Mouse (Mus musculus): ENCODE results near the gene Ifnar1. TPM values are rescaled to one million over a fixed set of nuclear protein-coding genes. Genes with fewer than 3 reads are reported as not detected.
A peak's percentile ranks its signal among the peaks of the same experiment; 100 is the strongest.
"Not testable (repeated sequence)": the region's sequence is repeated elsewhere in the genome, so short reads cannot be mapped to it uniquely, and the experiment has no call there.

The Ifnar1 gene
- polyA plus RNA-seq (2015; fragmentation: Nextera tagmentation; extraction: Ambion mirVana) = 46.5 and 50.4 TPM in 2 replicates

GRCm38 (mm10) chr16:91484808-91485700 is at the start of gene Ifnar1:
Gene Ifnar1, plus strand, starts transcription at chr16:91485238.
- Histone ChIP-seq H3K9ac (peak within 1 kb of the TSS; percentile 98), H3K4me2 (peak within 1 kb of the TSS; percentile 87), H3K27ac (replicated peaks) (peak within 1 kb of the TSS; percentile 97), H3K4me3 (peak within 1 kb of the TSS; percentile 96), H3K27me3 (no peaks in the 10 kb centered on the region), H3K36me3 (peaks cover 9% of the 10 kb centered on the region), H3K9me3 (no peaks in the 10 kb centered on the region), H3K4me1 (replicated peaks) (peaks cover 21% of the 10 kb centered on the region)
- under 1% methylated on average over 59 of the region's 68 CpGs for WGBS
- peak; percentile 99 for ATAC-seq (ENCODE audit: low read depth)

- WGBS = 77% methylated on average over 3 of the region's 3 CpGs
- H3K9me3 ChIP-seq = no peaks in the 10 kb centered on the region
- no peak overlapping the region for H3K9ac ChIP-seq
- H3K27me3 ChIP-seq = no peaks in the 10 kb centered on the region
- no peak for ATAC-seq (ENCODE audit: low read depth)
- H3K4me1 ChIP-seq (replicated peaks) = no peaks in the 10 kb centered on the region
- H3K36me3 ChIP-seq = no peaks in the 10 kb centered on the region
- no peak overlapping the region for H3K4me2 ChIP-seq
- H3K4me3 ChIP-seq = no peak overlapping the region
- H3K27ac ChIP-seq (replicated peaks) = no peak overlapping the region
Observed at GRCm38 (mm10) chr16:91438081-91438480, 47.0 kb upstream of the Ifnar1 start.

- H3K4me3 ChIP-seq; ATAC-seq (ENCODE audit: low read depth); H3K4me2 ChIP-seq; H3K9me3 ChIP-seq; H3K27ac ChIP-seq (replicated peaks); H3K27me3 ChIP-seq; H3K9ac ChIP-seq; H3K36me3 ChIP-seq; H3K4me1 ChIP-seq (replicated peaks): not testable (repeated sequence)
- 75% methylated on average over 1 of the region's 1 CpGs for WGBS
Observed at GRCm38 (mm10) chr16:91438599-91438998, 46.4 kb upstream of the Ifnar1 start.

- Histone ChIP-seq H3K9ac (no peak overlapping the region), H3K4me2 (no peak overlapping the region), H3K27me3 (no peaks in the 10 kb centered on the region), H3K4me3 (no peak overlapping the region), H3K9me3 (no peaks in the 10 kb centered on the region), H3K4me1 (replicated peaks) (no peaks in the 10 kb centered on the region), H3K27ac (replicated peaks) (no peak overlapping the region), H3K36me3 (no peaks in the 10 kb centered on the region)
- 72% methylated on average over 7 of the region's 7 CpGs for WGBS
- ATAC-seq (ENCODE audit: low read depth) = no peak
Observed at GRCm38 (mm10) chr16:91441366-91441765, 43.7 kb upstream of the Ifnar1 start.

- H3K27ac ChIP-seq (replicated peaks) = no peak overlapping the region
- no peaks in the 10 kb centered on the region for H3K27me3 ChIP-seq
- no peak overlapping the region for H3K9ac ChIP-seq
- H3K4me1 ChIP-seq (replicated peaks) = no peaks in the 10 kb centered on the region
- no peak overlapping the region for H3K4me3 ChIP-seq
- H3K9me3 ChIP-seq = no peaks in the 10 kb centered on the region
- no peaks in the 10 kb centered on the region for H3K36me3 ChIP-seq
- WGBS = 78% methylated on average over 7 of the region's 7 CpGs
- H3K4me2 ChIP-seq = no peak overlapping the region
- ATAC-seq (ENCODE audit: low read depth) = no peak
Observed at GRCm38 (mm10) chr16:91441811-91442240, 43.2 kb upstream of the Ifnar1 start.

GRCm38 (mm10) chr16:91442446-91442845 is 42.6 kb upstream of the Ifnar1 start:
- H3K36me3 ChIP-seq = no peaks in the 10 kb centered on the region
- H3K4me1 ChIP-seq (replicated peaks) = no peaks in the 10 kb centered on the region
- no peak overlapping the region for H3K4me3 ChIP-seq
- no peak for ATAC-seq (ENCODE audit: low read depth)
- no peak overlapping the region for H3K9ac ChIP-seq
- no peaks in the 10 kb centered on the region for H3K9me3 ChIP-seq
- no peak overlapping the region for H3K27ac ChIP-seq (replicated peaks)
- H3K4me2 ChIP-seq = no peak overlapping the region
- H3K27me3 ChIP-seq = no peaks in the 10 kb centered on the region
- WGBS = 75% methylated on average over 4 of the region's 4 CpGs

- ATAC-seq (ENCODE audit: low read depth) = no peak
- H3K4me3 ChIP-seq = no peak overlapping the region
Observed at GRCm38 (mm10) chr16:91443211-91443611, 41.8 kb upstream of the Ifnar1 start.

GRCm38 (mm10) chr16:91444847-91445246 is 40.2 kb upstream of the Ifnar1 start:
- Histone ChIP-seq H3K4me3 (no peak overlapping the region), H3K27ac (replicated peaks) (no peak overlapping the region), H3K27me3 (no peaks in the 10 kb centered on the region), H3K9me3 (no peaks in the 10 kb centered on the region), H3K4me1 (replicated peaks) (no peaks in the 10 kb centered on the region), H3K9ac (no peak overlapping the region), H3K36me3 (no peaks in the 10 kb centered on the region), H3K4me2 (no peak overlapping the region)
- ATAC-seq (ENCODE audit: low read depth) = no peak
- WGBS = 87% methylated on average over 4 of the region's 4 CpGs

More at GRCm38 (mm10) chr16:91443211-91443611, 41.8 kb upstream of the Ifnar1 start:
- Histone ChIP-seq H3K9me3 (no peaks in the 10 kb centered on the region), H3K9ac (no peak overlapping the region), H3K27ac (replicated peaks) (no peak overlapping the region), H3K4me1 (replicated peaks) (no peaks in the 10 kb centered on the region), H3K27me3 (no peaks in the 10 kb centered on the region), H3K4me2 (no peak overlapping the region), H3K36me3 (no peaks in the 10 kb centered on the region)
- 84% methylated on average over 8 of the region's 8 CpGs for WGBS

- no peak overlapping the region for H3K27ac ChIP-seq (replicated peaks)
- ATAC-seq (ENCODE audit: low read depth) = no peak
Observed at GRCm38 (mm10) chr16:91445566-91445965, 39.5 kb upstream of the Ifnar1 start.

GRCm38 (mm10) chr16:91446778-91447511 is 38.1 kb upstream of the Ifnar1 start:
- ATAC-seq (ENCODE audit: low read depth) = no peak
- H3K36me3 ChIP-seq = no peaks in the 10 kb centered on the region
- WGBS = 83% methylated on average over 8 of the region's 8 CpGs

More at GRCm38 (mm10) chr16:91445566-91445965, 39.5 kb upstream of the Ifnar1 start:
- H3K36me3 ChIP-seq = no peaks in the 10 kb centered on the region
- no peak overlapping the region for H3K4me3 ChIP-seq
- 93% methylated on average over 5 of the region's 5 CpGs for WGBS
- H3K4me1 ChIP-seq (replicated peaks) = no peaks in the 10 kb centered on the region
- no peak overlapping the region for H3K9ac ChIP-seq
- no peaks in the 10 kb centered on the region for H3K27me3 ChIP-seq
- H3K4me2 ChIP-seq = no peak overlapping the region
- H3K9me3 ChIP-seq = no peaks in the 10 kb centered on the region

GRCm38 (mm10) chr16:91447512-91447900 is 37.5 kb upstream of the Ifnar1 start:
- Histone ChIP-seq H3K9me3 (no peaks in the 10 kb centered on the region), H3K4me2 (no peak overlapping the region), H3K4me1 (replicated peaks) (no peaks in the 10 kb centered on the region), H3K36me3 (no peaks in the 10 kb centered on the region), H3K9ac (no peak overlapping the region), H3K4me3 (no peak overlapping the region), H3K27ac (replicated peaks) (no peak overlapping the region), H3K27me3 (no peaks in the 10 kb centered on the region)
- ATAC-seq (ENCODE audit: low read depth) = no peak
- WGBS = 89% methylated on average over 6 of the region's 6 CpGs

More at GRCm38 (mm10) chr16:91446778-91447511, 38.1 kb upstream of the Ifnar1 start:
- H3K27ac ChIP-seq (replicated peaks) = no peak overlapping the region
- H3K27me3 ChIP-seq = no peaks in the 10 kb centered on the region
- H3K4me3 ChIP-seq = no peak overlapping the region
- H3K4me2 ChIP-seq = no peak overlapping the region
- no peak overlapping the region for H3K9ac ChIP-seq
- no peaks in the 10 kb centered on the region for H3K4me1 ChIP-seq (replicated peaks)
- no peaks in the 10 kb centered on the region for H3K9me3 ChIP-seq

GRCm38 (mm10) chr16:91448088-91448487 is 37.0 kb upstream of the Ifnar1 start:
- 93% methylated on average over 5 of the region's 5 CpGs for WGBS
- H3K36me3 ChIP-seq = no peaks in the 10 kb centered on the region
- ATAC-seq (ENCODE audit: low read depth) = no peak
- H3K27me3 ChIP-seq = no peaks in the 10 kb centered on the region
- no peaks in the 10 kb centered on the region for H3K4me1 ChIP-seq (replicated peaks)
- no peak overlapping the region for H3K4me2 ChIP-seq
- no peak overlapping the region for H3K9ac ChIP-seq
- no peak overlapping the region for H3K4me3 ChIP-seq
- no peaks in the 10 kb centered on the region for H3K9me3 ChIP-seq
- no peak overlapping the region for H3K27ac ChIP-seq (replicated peaks)
